Mouse (Mus musculus) G1E (cell line): Measurements from ENCODE around the gene Cdh11. TPM values are rescaled to one million over a fixed set of nuclear protein-coding genes. Genes with fewer than 3 reads are reported as not detected.

Experiments
- ATAC-seq: 2 replicates; pipeline ENCODE4 v1.8.0; 2016; ENCODE audit warnings: mild to moderate bottlenecking; ENCODE audit not compliant: insufficient number of reproducible peaks, poor library complexity, low FRiP score, severe bottlenecking; ENCODE audit errors: extremely low read depth
- DNase-seq: peaks from one replicate; pipeline ENCODE4 v3.0.0; 2012; ENCODE audit warnings: low spot score
- H3K27me3 ChIP-seq: 2 replicates; pipeline ENCODE4 v1.6.1; 2012; ENCODE audit warnings: mild to moderate bottlenecking, low read length, inconsistent platforms; ENCODE audit not compliant: insufficient read depth
- H3K36me3 ChIP-seq: replicated peaks from 2 replicates; pipeline ENCODE3; 2012; ENCODE audit warnings: mild to moderate bottlenecking, inconsistent platforms
- H3K4me1 ChIP-seq: 2 replicates; pipeline ENCODE4 v1.6.1; 2012; ENCODE audit warnings: low read depth, low read length, inconsistent platforms, mixed read lengths; ENCODE audit not compliant: insufficient read depth
- H3K4me3 ChIP-seq: 2 replicates; pipeline ENCODE4 v1.5.1; 2012; ENCODE audit warnings: low read depth, mild to moderate bottlenecking, inconsistent platforms, low read length, moderate library complexity, mixed read lengths
- H3K9me3 ChIP-seq: replicated peaks from 2 replicates; pipeline ENCODE4 v1.6.1; 2012; ENCODE audit warnings: inconsistent platforms
- CTCF ChIP-seq: IDR thresholded peaks from 2 replicates; pipeline ENCODE4 v1.5.1; 2012; ENCODE audit warnings: low read depth, low read length, inconsistent platforms, mixed read lengths
- GATA1 ChIP-seq: IDR thresholded peaks from 2 replicates; pipeline ENCODE4 v1.6.1; 2012; ENCODE audit warnings: borderline replicate concordance, low read length, inconsistent platforms, mixed read lengths
- GATA2 ChIP-seq: IDR thresholded peaks from 2 replicates; pipeline ENCODE4 v1.6.1; 2012; ENCODE audit warnings: low read depth, low read length, inconsistent platforms, borderline replicate concordance
- POLR2AphosphoS5 ChIP-seq: IDR thresholded peaks from 2 replicates; pipeline ENCODE4 v1.6.1; 2012; ENCODE audit warnings: low read depth, low read length, inconsistent platforms; ENCODE audit not compliant: insufficient replicate concordance
- TAL1 ChIP-seq: conservative IDR thresholded peaks from 2 replicates; pipeline ENCODE4 v1.6.1; 2012; ENCODE audit warnings: low read depth, low read length, inconsistent platforms, mixed read lengths
- polyA plus RNA-seq: library from polyadenylated mRNA; stranded (reverse); fragments of >175 nt; gene quantifications from 2 replicates; pipeline ENCODE4 v1.2.3, GENCODE M21; 2012
- total RNA-seq, 2 experiments: library from RNA; stranded (forward) in 1 of 2; stranded (reverse) in 1 of 2; fragments of 200-1000 nt in 1 of 2; fragments of >200 nt in 1 of 2; fragmentation: Nextera tagmentation in 1 of 2; gene quantifications; 2 replicates each; pipeline ENCODE4 v1.2.3; 2014 to 2017

The Cdh11 gene
- total and polyA plus RNA-seq, 3 experiments, result 0.11 TPM; not detected in 2

- Histone ChIP-seq H3K36me3 (no peaks in the 10 kb centered on the region), H3K4me1 (no peaks in the 10 kb centered on the region), H3K4me3 (no peak overlapping the region), H3K27me3 (no peaks in the 10 kb centered on the region), H3K9me3 (peaks cover 36% of the 10 kb centered on the region)
- DNase-seq, result no peak
- TF ChIP-seq CTCF, result no peak
- no peak for TF ChIP-seq GATA1
- no peak for TF ChIP-seq TAL1
- no peak for TF ChIP-seq POLR2AphosphoS5
- TF ChIP-seq GATA2, result no peak
- no peak for ATAC-seq
These were observed 1.4 kb downstream of the Cdh11 start for GRCm38 (mm10) chr8:102783821-102784591.

DNA sequence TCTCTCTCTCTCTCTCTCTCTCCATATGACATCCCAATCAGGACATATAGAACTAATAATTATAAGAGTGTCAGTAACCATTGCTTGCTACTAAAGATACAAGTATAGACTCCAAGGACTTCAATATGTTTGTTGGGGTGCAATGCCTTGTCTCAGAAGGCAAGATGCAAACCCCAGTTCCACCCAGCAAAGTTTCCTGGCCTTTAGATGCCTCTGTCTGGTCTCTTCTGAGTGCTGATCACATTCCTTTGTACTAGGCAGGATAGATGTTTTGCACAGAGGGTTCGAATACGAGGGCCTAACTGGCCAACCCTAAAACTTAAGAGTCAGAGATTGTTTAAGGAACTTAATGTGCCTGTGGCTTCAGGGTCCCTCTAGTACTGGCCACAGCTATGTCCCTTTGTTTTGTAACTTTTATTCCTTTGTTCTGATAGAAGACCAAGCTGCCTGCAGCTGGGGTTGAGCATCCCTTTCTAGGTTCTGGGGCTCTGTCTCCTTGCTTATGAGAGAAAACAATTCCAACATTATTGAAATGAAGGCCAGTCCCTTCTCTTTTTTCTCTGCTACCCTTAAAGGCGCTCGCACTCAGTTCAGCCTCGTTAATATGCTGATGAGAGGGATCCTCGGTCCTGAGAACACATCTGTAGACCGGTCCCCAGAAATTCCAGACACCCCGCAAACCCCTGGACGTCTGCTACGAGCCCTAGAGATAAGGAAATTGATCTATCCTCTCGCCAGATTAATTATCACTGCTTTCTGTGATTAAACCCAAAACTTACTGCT lies 2.5 kb downstream of the Cdh11 start:
- Histone ChIP-seq H3K4me1 (no peaks in the 10 kb centered on the region), H3K9me3 (peaks cover 37% of the 10 kb centered on the region), H3K4me3 (no peak overlapping the region), H3K27me3 (no peaks in the 10 kb centered on the region), H3K36me3 (no peaks in the 10 kb centered on the region)
- no peak for TF ChIP-seq GATA1
- TF ChIP-seq CTCF, result no peak
- TF ChIP-seq TAL1, result no peak
- TF ChIP-seq GATA2, result no peak
- no peak for TF ChIP-seq POLR2AphosphoS5
- ATAC-seq (no peak), DNase-seq (no peak)

GRCm38 (mm10) chr8:102780899-102781298 lies 4.5 kb downstream of the Cdh11 start:
- H3K27me3 ChIP-seq, result no peaks in the 10 kb centered on the region
- no peaks in the 10 kb centered on the region for H3K36me3 ChIP-seq
- H3K9me3 ChIP-seq, result peaks cover 32% of the 10 kb centered on the region
- H3K4me1 ChIP-seq, result no peaks in the 10 kb centered on the region
- TF ChIP-seq CTCF (peak; percentile 17; the same call in 1 of the 2 replicates), TAL1 (no peak)
- ATAC-seq (no peak), DNase-seq (no peak)
- H3K4me3 ChIP-seq, result no peak overlapping the region

DNA sequence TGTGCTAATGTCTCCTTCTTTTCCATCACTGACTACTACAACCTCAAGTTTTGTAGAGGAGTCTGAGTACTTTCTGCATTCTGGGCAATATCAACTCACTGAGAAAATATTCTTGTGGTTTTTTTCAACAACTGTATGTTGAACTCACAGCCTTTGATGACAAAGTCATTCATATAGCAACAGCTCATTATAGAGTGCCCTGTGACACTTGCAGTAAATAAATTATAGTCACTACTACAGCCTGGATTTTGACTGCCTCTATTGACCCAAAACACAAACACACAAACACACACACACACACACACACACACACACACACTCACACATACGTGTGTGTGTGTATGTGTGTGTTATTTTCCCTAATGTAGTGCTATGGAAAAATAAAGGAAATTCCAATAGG lies 10.8 kb downstream of the Cdh11 start:
- ATAC-seq (no peak), DNase-seq (no peak)
- Histone ChIP-seq H3K4me3 (no peak overlapping the region), H3K9me3 (peaks cover 16% of the 10 kb centered on the region), H3K4me1 (no peaks in the 10 kb centered on the region), H3K27me3 (no peaks in the 10 kb centered on the region), H3K36me3 (no peaks in the 10 kb centered on the region)
- TF ChIP-seq TAL1 (no peak), GATA2 (no peak), POLR2AphosphoS5 (no peak), GATA1 (no peak), CTCF (no peak)

- H3K4me3 ChIP-seq, result no peak overlapping the region
- ATAC-seq (no peak), DNase-seq (no peak)
- H3K27me3 ChIP-seq, result no peaks in the 10 kb centered on the region
- H3K4me1 ChIP-seq, result no peaks in the 10 kb centered on the region
- no peak for TF ChIP-seq CTCF
- no peak for TF ChIP-seq GATA1
- TF ChIP-seq POLR2AphosphoS5, result no peak
- TF ChIP-seq GATA2, result no peak
- TF ChIP-seq TAL1, result no peak
- H3K36me3 ChIP-seq, result no peaks in the 10 kb centered on the region
- H3K9me3 ChIP-seq, result peaks cover 10% of the 10 kb centered on the region; the same call in 1 of the 2 replicates
These were observed 14.0 kb downstream of the Cdh11 start for GRCm38 (mm10) chr8:102771456-102771855.

GRCm38 (mm10) chr8:102753839-102754238 lies 31.6 kb downstream of the Cdh11 start:
- H3K4me1 ChIP-seq, result no peaks in the 10 kb centered on the region
- no peak for ATAC-seq

More at GRCm38 (mm10) chr8:102753839-102754238, 31.6 kb downstream of the Cdh11 start:
- TF ChIP-seq GATA2 (no peak), POLR2AphosphoS5 (no peak), GATA1 (no peak), TAL1 (no peak), CTCF (no peak)
- H3K9me3 ChIP-seq, result peaks cover 10% of the 10 kb centered on the region
- no peaks in the 10 kb centered on the region for H3K36me3 ChIP-seq
- no peaks in the 10 kb centered on the region for H3K27me3 ChIP-seq
- no peak for DNase-seq
- H3K4me3 ChIP-seq, result no peak overlapping the region
